Mouse (Mus musculus) myocyte (in vitro differentiated cells): Measurements from ENCODE around the gene Hoxd1. TPM values are rescaled to one million over a fixed set of nuclear protein-coding genes. Genes with fewer than 3 reads are reported as not detected.

Experiments
- H3K27me3 ChIP-seq: one replicate; pipeline ENCODE4 v1.6.1; 2011; ENCODE audit not compliant: control insufficient read depth, insufficient read depth, insufficient read length
- H3K36me3 ChIP-seq: one replicate; pipeline ENCODE4 v1.6.1; 2011; ENCODE audit not compliant: control insufficient read depth, insufficient read depth
- H3K4me2 ChIP-seq: one replicate; pipeline ENCODE4 v1.6.1; 2011; ENCODE audit warnings: low read depth, control low read depth
- H3K4me3 ChIP-seq: one replicate; pipeline ENCODE4 v1.5.1; 2011; ENCODE audit warnings: mild to moderate bottlenecking, control low read depth, moderate library complexity
- H3K79me2 ChIP-seq: one replicate; pipeline ENCODE4 v1.6.1; 2011; ENCODE audit not compliant: control insufficient read depth, insufficient read depth
- H3ac ChIP-seq: one replicate; pipeline ENCODE4 v1.6.1; 2011; ENCODE audit not compliant: control insufficient read depth, insufficient read length
- CEBPB ChIP-seq: IDR thresholded peaks from 2 replicates; pipeline ENCODE4 v1.6.1; 2011; ENCODE audit warnings: mild to moderate bottlenecking, moderate library complexity; ENCODE audit not compliant: poor library complexity, insufficient read depth, severe bottlenecking
- E2F4 ChIP-seq: IDR thresholded peaks from one replicate; pipeline ENCODE4 v1.6.1; 2011; ENCODE audit warnings: mild to moderate bottlenecking, control low read depth, moderate library complexity; ENCODE audit not compliant: insufficient read depth
- MAX ChIP-seq: IDR thresholded peaks from one replicate; pipeline ENCODE4 v1.6.1; 2011; ENCODE audit warnings: low read depth, mild to moderate bottlenecking, control low read depth
- MYOD1 ChIP-seq, 3 experiments: IDR thresholded peaks; one replicate each; pipeline ENCODE4 v1.6.1; 2011; ENCODE audit warnings: control low read depth in 2 of 3, low read depth in 2 of 3, mild to moderate bottlenecking in 2 of 3, moderate library complexity in 1 of 3; ENCODE audit not compliant: insufficient read length in 2 of 3, control insufficient read depth in 1 of 3
- MYOG ChIP-seq, 3 experiments: IDR thresholded peaks; one replicate each; pipeline ENCODE4 v1.6.1; 2011; ENCODE audit warnings: control low read depth in 2 of 3, low read depth in 2 of 3, mild to moderate bottlenecking in 2 of 3; ENCODE audit not compliant: insufficient read length in 2 of 3, control insufficient read depth in 1 of 3, insufficient read depth in 1 of 3
- POLR2A ChIP-seq: IDR thresholded peaks from one replicate; pipeline ENCODE4 v1.6.1; 2011; ENCODE audit warnings: low read depth, mild to moderate bottlenecking, control low read depth, moderate library complexity; ENCODE audit not compliant: insufficient read length
- POLR2AphosphoS2 ChIP-seq: IDR thresholded peaks from one replicate; pipeline ENCODE4 v1.6.1; 2011; ENCODE audit warnings: low read depth, control low read depth; ENCODE audit not compliant: insufficient read length
- REST ChIP-seq: IDR thresholded peaks from one replicate; pipeline ENCODE4 v1.6.1; 2011; ENCODE audit warnings: mild to moderate bottlenecking, control low read depth, moderate library complexity; ENCODE audit not compliant: insufficient read depth, insufficient read length
- SRF ChIP-seq: IDR thresholded peaks from one replicate; pipeline ENCODE4 v1.6.1; 2011; ENCODE audit warnings: low read depth; ENCODE audit not compliant: control insufficient read depth, insufficient read length
- TCF12 ChIP-seq: IDR thresholded peaks from one replicate; pipeline ENCODE4 v1.6.1; 2011; ENCODE audit warnings: mild to moderate bottlenecking, control low read depth; ENCODE audit not compliant: poor library complexity, insufficient read depth, severe bottlenecking
- TCF3 ChIP-seq: IDR thresholded peaks from one replicate; pipeline ENCODE4 v1.6.1; 2011; ENCODE audit warnings: low read depth, control low read depth; ENCODE audit not compliant: insufficient read length
- USF1 ChIP-seq: IDR thresholded peaks from one replicate; pipeline ENCODE4 v1.6.1; 2011; ENCODE audit warnings: low read depth, mild to moderate bottlenecking, control low read depth, moderate library complexity
- polyA plus RNA-seq: library from polyadenylated mRNA; unstranded; fragments of >200 nt; fragmentation: generic; extraction: Trizol; gene quantifications from one replicate; pipeline ENCODE4 v1.2.1, GENCODE M21; 2012; ENCODE audit warnings: missing spikeins

The Hoxd1 gene
- polyA plus RNA-seq, 1 experiment, result not detected

GRCm38 (mm10) chr2:74731799-74732512 lies 30.8 kb upstream of the Hoxd1 start:
- H3ac ChIP-seq, result no peak overlapping the region
- no peaks in the 10 kb centered on the region for H3K36me3 ChIP-seq
- no peak for TF ChIP-seq REST
- TF ChIP-seq MYOG (IDR thresholded peaks at IDR 0.05; ENCODE audit: control insufficient read depth in 1 of 3, insufficient read depth in 1 of 3, insufficient read length in 2 of 3, low read depth in 2 of 3), result no peak
- TF ChIP-seq SRF, result no peak
- no peak for TF ChIP-seq E2F4
- TF ChIP-seq POLR2A, result no peak
- TF ChIP-seq POLR2AphosphoS2, result no peak
- no peak for TF ChIP-seq TCF3
- TF ChIP-seq MYOD1 (IDR thresholded peaks at IDR 0.05; ENCODE audit: control insufficient read depth in 1 of 3, insufficient read length in 2 of 3, low read depth in 2 of 3), result no peak
- TF ChIP-seq MAX, result no peak
- no peak for TF ChIP-seq CEBPB
- no peaks in the 10 kb centered on the region for H3K79me2 ChIP-seq
- peaks cover 64% of the 10 kb centered on the region for H3K27me3 ChIP-seq
- no peak overlapping the region for H3K4me3 ChIP-seq
- H3K4me2 ChIP-seq, result no peak overlapping the region

DNA sequence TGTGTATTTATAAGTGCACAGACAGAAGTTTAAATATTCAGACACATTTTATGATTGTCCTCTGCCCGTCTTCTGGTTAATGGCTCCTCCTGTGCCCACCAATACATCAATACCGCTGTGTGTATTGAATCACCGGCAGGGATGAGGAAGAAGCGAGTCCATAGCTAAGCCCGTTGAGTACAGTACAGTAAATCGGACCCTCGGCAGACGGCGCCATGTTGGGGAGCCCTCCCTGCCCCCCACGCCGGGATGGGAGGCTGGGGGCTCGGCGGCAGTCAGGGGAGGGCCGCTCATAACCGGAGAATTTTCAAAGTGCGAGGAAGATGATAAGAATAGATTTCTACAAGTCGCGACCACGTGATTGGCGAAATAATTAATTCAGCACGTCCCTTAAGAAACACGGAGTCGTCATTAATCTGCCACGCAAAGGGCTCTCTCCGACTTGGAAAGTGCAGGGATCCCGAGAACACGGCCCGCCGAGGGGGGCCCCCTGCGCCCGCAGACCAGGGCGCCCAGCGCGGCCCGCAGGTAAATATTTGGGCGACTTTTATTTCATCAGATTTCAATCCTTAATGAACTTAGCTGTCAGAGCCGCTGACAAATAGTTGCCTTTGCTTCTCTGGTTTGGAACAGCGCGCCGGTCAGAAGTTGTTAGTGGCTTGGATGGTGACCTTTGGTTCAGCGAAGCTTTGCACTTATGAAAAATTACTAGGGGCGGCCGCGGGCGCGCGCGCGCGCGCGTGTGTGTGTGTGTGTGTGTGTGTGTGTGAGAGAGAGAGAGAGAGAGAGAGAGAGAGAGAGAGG lies 30.1 kb upstream of the Hoxd1 start:
- TF ChIP-seq TCF3 (no peak), E2F4 (no peak), CEBPB (no peak), SRF (no peak), MYOG (IDR thresholded peaks at IDR 0.05; ENCODE audit: control insufficient read depth in 1 of 3, insufficient read depth in 1 of 3, insufficient read length in 2 of 3, low read depth in 2 of 3) (no peak)
- no peak overlapping the region for H3ac ChIP-seq
- no peaks in the 10 kb centered on the region for H3K79me2 ChIP-seq
- no peak overlapping the region for H3K4me2 ChIP-seq
- H3K36me3 ChIP-seq, result no peaks in the 10 kb centered on the region
- peaks cover 61% of the 10 kb centered on the region for H3K27me3 ChIP-seq
- H3K4me3 ChIP-seq, result no peak overlapping the region

DNA sequence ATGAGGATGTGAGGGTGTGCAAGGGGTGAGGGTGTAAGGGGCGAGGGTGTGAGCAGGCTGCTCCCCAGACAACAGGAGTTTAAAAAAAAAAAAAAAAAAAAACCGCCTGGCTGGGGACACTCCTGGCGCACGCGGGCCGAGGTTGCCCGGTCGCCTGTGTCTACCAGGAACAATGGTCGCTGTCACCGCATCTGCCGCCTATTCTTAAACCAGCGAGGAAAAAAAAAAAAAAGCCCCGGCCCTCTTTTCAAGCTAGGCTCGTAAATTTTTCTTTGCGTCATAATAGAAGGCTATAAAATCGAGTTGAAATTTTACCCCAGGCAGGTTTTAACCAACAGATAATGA lies 29.5 kb upstream of the Hoxd1 start:
- peaks cover 61% of the 10 kb centered on the region for H3K27me3 ChIP-seq
- H3K36me3 ChIP-seq, result no peaks in the 10 kb centered on the region
- TF ChIP-seq TCF12, result no peak
- TF ChIP-seq POLR2A, result no peak
- no peak for TF ChIP-seq MYOD1 (IDR thresholded peaks at IDR 0.05; ENCODE audit: control insufficient read depth in 1 of 3, insufficient read length in 2 of 3, low read depth in 2 of 3)
- no peak for TF ChIP-seq CEBPB
- TF ChIP-seq REST, result no peak
- TF ChIP-seq SRF, result no peak
- TF ChIP-seq MAX, result no peak
- no peak for TF ChIP-seq POLR2AphosphoS2
- no peak for TF ChIP-seq USF1
- no peaks in the 10 kb centered on the region for H3K79me2 ChIP-seq
- H3ac ChIP-seq, result no peak overlapping the region
- no peak overlapping the region for H3K4me2 ChIP-seq
- no peak overlapping the region for H3K4me3 ChIP-seq

DNA sequence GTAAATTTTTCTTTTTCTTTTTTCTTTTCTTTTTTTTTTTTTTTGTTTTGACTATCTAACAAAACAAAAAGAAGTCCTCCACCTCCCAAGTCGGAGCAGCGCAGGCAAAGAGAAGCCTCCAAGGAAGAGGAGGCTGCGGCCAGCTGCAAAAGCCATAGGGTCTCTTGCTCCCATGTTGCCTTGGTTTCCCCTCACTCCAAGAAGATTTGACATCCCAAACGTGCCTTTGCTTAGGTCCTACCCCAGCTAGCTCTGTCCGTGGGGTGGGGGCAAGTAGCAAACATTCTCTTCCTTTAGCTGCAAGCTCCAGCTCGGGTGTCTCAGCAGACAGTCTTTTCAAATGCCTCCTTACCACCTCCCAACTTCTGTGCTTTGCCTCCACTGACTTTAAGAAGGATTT lies 29.0 kb upstream of the Hoxd1 start:
- Histone ChIP-seq H3ac (no peak overlapping the region), H3K4me2 (no peak overlapping the region), H3K27me3 (peaks cover 61% of the 10 kb centered on the region), H3K79me2 (no peaks in the 10 kb centered on the region), H3K4me3 (no peak overlapping the region), H3K36me3 (no peaks in the 10 kb centered on the region)
- TF ChIP-seq TCF3 (no peak), MYOG (IDR thresholded peaks at IDR 0.05; ENCODE audit: control insufficient read depth in 1 of 3, insufficient read depth in 1 of 3, insufficient read length in 2 of 3, low read depth in 2 of 3) (no peak), POLR2A (no peak), E2F4 (no peak), USF1 (no peak), CEBPB (no peak), SRF (no peak), MAX (no peak), POLR2AphosphoS2 (no peak), TCF12 (no peak), MYOD1 (IDR thresholded peaks at IDR 0.05; ENCODE audit: control insufficient read depth in 1 of 3, insufficient read length in 2 of 3, low read depth in 2 of 3) (no peak), REST (no peak)

- Histone ChIP-seq H3K27me3 (peaks cover 65% of the 10 kb centered on the region), H3ac (no peak overlapping the region), H3K4me2 (no peak overlapping the region), H3K36me3 (no peaks in the 10 kb centered on the region), H3K79me2 (no peaks in the 10 kb centered on the region), H3K4me3 (no peak overlapping the region)
- TF ChIP-seq E2F4 (no peak), TCF12 (no peak), REST (no peak), SRF (no peak), USF1 (no peak), MYOG (IDR thresholded peaks at IDR 0.05; ENCODE audit: control insufficient read depth in 1 of 3, insufficient read depth in 1 of 3, insufficient read length in 2 of 3, low read depth in 2 of 3) (no peak), POLR2A (no peak), CEBPB (no peak), MAX (no peak), POLR2AphosphoS2 (no peak), TCF3 (no peak), MYOD1 (IDR thresholded peaks at IDR 0.05; ENCODE audit: control insufficient read depth in 1 of 3, insufficient read length in 2 of 3, low read depth in 2 of 3) (no peak)
Observed at GRCm38 (mm10) chr2:74734451-74734850, 28.3 kb upstream of the Hoxd1 start.
